Mouse (Mus musculus) embryonic fibroblast, embryonic 13.5 days (primary cell): ENCODE measurements around the gene Sart1.

ENCODE experiments used
- CTCF ChIP-seq: IDR thresholded peaks from 2 replicates; pipeline ENCODE4 v1.5.1; 2011; ENCODE audit warnings: mild to moderate bottlenecking, control low read depth, low read length, moderate library complexity, borderline replicate concordance; ENCODE audit not compliant: insufficient read depth
- POLR2A ChIP-seq: IDR thresholded peaks from 2 replicates; pipeline ENCODE4 v1.6.1; 2011; ENCODE audit warnings: low read depth, mild to moderate bottlenecking, control low read depth, low read length, moderate library complexity

DNA sequence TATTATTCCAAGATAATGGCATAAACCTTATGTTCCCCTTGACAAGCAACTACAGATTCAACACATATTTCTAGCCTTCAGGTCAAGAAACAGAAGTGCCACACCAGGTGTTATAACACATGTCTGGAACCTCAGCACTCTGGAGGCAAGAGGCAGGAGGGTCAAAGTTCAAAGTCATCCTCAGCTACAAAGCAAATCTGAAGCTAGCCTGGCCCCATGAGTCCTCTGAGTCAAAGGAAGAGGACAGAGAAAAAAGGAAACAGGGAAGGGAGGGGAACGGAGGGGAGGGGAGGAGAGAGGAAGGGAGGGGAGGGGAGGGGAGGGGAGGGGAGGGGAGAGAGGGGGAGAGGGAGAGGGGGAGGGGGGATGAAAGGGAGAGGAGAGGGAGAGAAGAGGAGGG lies 32.4 kb downstream of the Sart1 start:
- TF ChIP-seq POLR2A = no peak
- no peak for TF ChIP-seq CTCF
